ENCODE assay signal across 25 mouse cellular contexts in the genomic region with DNA sequence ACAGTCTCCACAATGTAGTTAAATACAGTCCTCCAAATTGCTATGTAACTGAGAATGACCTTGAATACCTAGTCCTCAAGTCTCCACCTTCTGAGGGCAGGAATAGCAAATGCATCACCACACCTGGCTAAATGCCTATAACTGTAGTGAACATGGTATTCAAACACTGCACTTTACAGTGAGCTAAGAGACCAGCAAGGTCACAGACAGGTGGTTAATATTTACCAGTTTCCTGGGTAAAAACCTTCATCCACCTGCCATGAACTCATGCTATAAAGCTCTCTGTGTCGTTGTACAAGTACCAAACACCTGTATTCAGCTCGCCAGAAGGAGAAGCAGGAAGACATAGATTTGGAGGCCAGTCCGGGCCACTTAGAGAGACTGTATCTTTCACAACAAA. TPM values are rescaled to one million over a fixed set of nuclear protein-coding genes. Genes with fewer than 3 reads are reported as not detected.
DNase-seq lines count a peak whose midpoint lies in the region; ATAC-seq lines count a peak whose summit lies in the region.
"Had no signal": no experiment of that assay in that cellular context is flagged by ENCODE, and none has a peak within 500 bp of the region (broad histone marks: within the 10 kb centered on the region; RNA-seq: fewer than 3 reads in every experiment).

No protein-coding gene starts in this region.

- peak; percentile 25; the same call in 1 of the 2 replicates for ATAC-seq in liver, embryonic 15.5 days (ENCODE audit: insufficient read depth)
- peak; percentile 75 for ATAC-seq in intestine, embryonic 16.5 days
- ATAC-seq in kidney, embryonic 15.5 days (replicated peaks; ENCODE audit: low FRiP score), result no peak
- ATAC-seq: forebrain, postnatal 0 days; hindbrain, embryonic 16.5 days; midbrain, embryonic 13.5 days had no signal

- H3K4me1 ChIP-seq in liver, embryonic 15.5 days (replicated peaks), result no peaks in the 10 kb centered on the region
- H3K4me1 ChIP-seq in intestine, embryonic 16.5 days (ENCODE audit: control insufficient read depth, insufficient read depth, low read length), result peaks cover 13% of the 10 kb centered on the region
- peaks cover 28% of the 10 kb centered on the region for H3K4me1 ChIP-seq in kidney, embryonic 15.5 days

- H3K9me3 ChIP-seq in liver, embryonic 15.5 days (replicated peaks), result no peaks in the 10 kb centered on the region
- H3K9me3 ChIP-seq in intestine, embryonic 16.5 days (ENCODE audit: control insufficient read depth, low read length), result no peaks in the 10 kb centered on the region
- H3K9me3 ChIP-seq in kidney, embryonic 15.5 days (replicated peaks), result no peaks in the 10 kb centered on the region
- H3K9me3 ChIP-seq: forebrain, embryonic 12.5 days; limb, embryonic 10.5 days; limb, embryonic 15.5 days; midbrain, embryonic 13.5 days; neural tube, embryonic 13.5 days had no signal

- H3K27ac ChIP-seq in liver, embryonic 15.5 days (replicated peaks), result no peak overlapping the region
- H3K27ac ChIP-seq in intestine, embryonic 16.5 days (ENCODE audit: low read length), result peak overlapping the region; percentile 36; the same call in 1 of the 2 replicates
- peak overlapping the region; percentile 59 for H3K27ac ChIP-seq in kidney, embryonic 15.5 days
- H3K27ac ChIP-seq: forebrain, embryonic 12.5 days; limb, embryonic 10.5 days; limb, embryonic 15.5 days; macrophage; midbrain, embryonic 13.5 days; neural tube, embryonic 13.5 days had no signal

- no peak overlapping the region for H3K9ac ChIP-seq in liver, embryonic 15.5 days
- no peak overlapping the region for H3K9ac ChIP-seq in intestine, embryonic 16.5 days (ENCODE audit: low read depth, low read length)
- H3K9ac ChIP-seq in kidney, embryonic 15.5 days, result no peak overlapping the region
- H3K9ac ChIP-seq: forebrain, embryonic 12.5 days; forebrain, postnatal 0 days; limb, embryonic 15.5 days; midbrain, embryonic 13.5 days; neural tube, embryonic 13.5 days had no signal

- H3K27me3 ChIP-seq in liver, embryonic 15.5 days, result peaks cover 10% of the 10 kb centered on the region
- no peaks in the 10 kb centered on the region for H3K27me3 ChIP-seq in intestine, embryonic 16.5 days (replicated peaks; ENCODE audit: control insufficient read depth, insufficient read depth, low read length)
- no peaks in the 10 kb centered on the region for H3K27me3 ChIP-seq in kidney, embryonic 15.5 days
- H3K27me3 ChIP-seq: forebrain, embryonic 12.5 days; limb, embryonic 15.5 days; neural tube, embryonic 13.5 days had no signal

- H3K4me2 ChIP-seq in liver, embryonic 15.5 days, result no peak overlapping the region
- no peak overlapping the region for H3K4me2 ChIP-seq in intestine, embryonic 16.5 days (ENCODE audit: low read depth, low read length)
- H3K4me2 ChIP-seq in kidney, embryonic 15.5 days, result no peak overlapping the region
- H3K4me2 ChIP-seq: forebrain, embryonic 12.5 days; limb, embryonic 15.5 days; midbrain, embryonic 13.5 days; neural tube, embryonic 13.5 days had no signal

- H3K4me3 ChIP-seq in liver, embryonic 15.5 days (replicated peaks), result no peak overlapping the region
- H3K4me3 ChIP-seq in intestine, embryonic 16.5 days (ENCODE audit: low read length), result no peak overlapping the region
- no peak overlapping the region for H3K4me3 ChIP-seq in kidney, embryonic 15.5 days (replicated peaks)
- H3K4me3 ChIP-seq: erythroblast, embryonic 14.5 days; forebrain, embryonic 12.5 days; limb, embryonic 10.5 days; limb, embryonic 15.5 days; midbrain, embryonic 13.5 days; neural tube, embryonic 13.5 days had no signal

- no peaks in the 10 kb centered on the region for H3K36me3 ChIP-seq in liver, embryonic 15.5 days (replicated peaks)
- no peaks in the 10 kb centered on the region for H3K36me3 ChIP-seq in intestine, embryonic 16.5 days (ENCODE audit: control insufficient read depth, insufficient read depth, low read length)
- H3K36me3 ChIP-seq in kidney, embryonic 15.5 days, result no peaks in the 10 kb centered on the region
- H3K36me3 ChIP-seq: forebrain, embryonic 12.5 days; limb, embryonic 10.5 days; limb, embryonic 15.5 days; midbrain, embryonic 13.5 days; neural tube, embryonic 13.5 days had no signal

- DNase-seq in liver, result no peak
- peak; percentile 30 to 88 for DNase-seq in kidney, postnatal 36 days
- DNase-seq in testis, postnatal 10 days (ENCODE audit: low spot score), result no peak
- DNase-seq in adrenal gland, adult (ENCODE audit: inconsistent age in 2 of 2, low spot score in 1 of 2), result no peak
- DNase-seq: adrenal gland, adult 2 months; B cell, adult 2 months; cerebellum, adult 2 months; cerebellum, postnatal 14 days; forebrain, postnatal 0 days; layer of hippocampus, adult 9-11 months; lung, adult 2 months; lung, postnatal 10 days; thymus, adult 18-20 months; thymus, postnatal 25 days had no signal

- WGBS in liver, embryonic 15.5 days (ENCODE audit: insufficient replicate concordance), result 40% methylated on average over 3 of the region's 3 CpGs
- 67% methylated on average over 3 of the region's 3 CpGs for WGBS in intestine, embryonic 16.5 days
- 71% methylated on average over 3 of the region's 3 CpGs for WGBS in kidney, embryonic 15.5 days

RNA-seq across cellular contexts. Expression of gene Ddr1, which starts 11.7 kb away (rescaled TPM):
- 2.6 and 3.4 TPM in 2 replicates for polyA plus RNA-seq in liver, embryonic 15.5 days (2015; fragmentation: Nextera tagmentation; extraction: Ambion mirVana)
- polyA plus RNA-seq in intestine, embryonic 16.5 days (2015; fragmentation: Nextera tagmentation; extraction: Ambion mirVana), result 54.1 and 57.1 TPM in 2 replicates
- 83.0 and 86.1 TPM in 2 replicates for polyA plus RNA-seq in kidney, embryonic 15.5 days (2015; fragmentation: Nextera tagmentation; extraction: Ambion mirVana)
- polyA plus RNA-seq: erythroblast, embryonic 14.5 days had no signal

RNA-seq across cellular contexts. Expression of gene Gtf2h4, which starts 42.6 kb away (rescaled TPM):
- polyA plus RNA-seq in liver, embryonic 15.5 days (2015; fragmentation: Nextera tagmentation; extraction: Ambion mirVana), result 21.7 and 25.5 TPM in 2 replicates
- polyA plus RNA-seq in intestine, embryonic 16.5 days (2015; fragmentation: Nextera tagmentation; extraction: Ambion mirVana), result 41.9 and 45.1 TPM in 2 replicates
- polyA plus RNA-seq in kidney, embryonic 15.5 days (2015; fragmentation: Nextera tagmentation; extraction: Ambion mirVana), result 48.5 and 49.9 TPM in 2 replicates

RNA-seq across cellular contexts. Expression of gene Vars2, which starts 48.7 kb away (rescaled TPM):
- 6.1 and 6.5 TPM in 2 replicates for polyA plus RNA-seq in liver, embryonic 15.5 days (2015; fragmentation: Nextera tagmentation; extraction: Ambion mirVana)
- 19.3 and 22.8 TPM in 2 replicates for polyA plus RNA-seq in intestine, embryonic 16.5 days (2015; fragmentation: Nextera tagmentation; extraction: Ambion mirVana)
- polyA plus RNA-seq in kidney, embryonic 15.5 days (2015; fragmentation: Nextera tagmentation; extraction: Ambion mirVana), result 15.9 and 18.8 TPM in 2 replicates

Comparison
In these comparisons a context has a peak if more than half of its experiments do, and no peak if none do; other contexts are left out.
1. DNase-seq: peak in kidney, postnatal 36 days (2 of 2); none in liver (single experiment), testis, postnatal 10 days (single experiment) and adrenal gland, adult (0 of 2).
2. RNA of gene Ddr1, which starts 11.7 kb away (polyA plus RNA-seq): 83.0 to 86.1 TPM in kidney, embryonic 15.5 days and 54.1 to 57.1 TPM in intestine, embryonic 16.5 days; 2.6 to 3.4 TPM in liver, embryonic 15.5 days; every median in the first group is over 10 times any median in the second.